Mouse (Mus musculus) layer of hippocampus, adult 18-20 months (tissue): ENCODE measurements around the gene Gm10666. TPM values are rescaled to one million over a fixed set of nuclear protein-coding genes. Genes with fewer than 3 reads are reported as not detected.
"Not testable (repeated sequence)": the region's sequence is repeated elsewhere in the genome, so short reads cannot be mapped to it uniquely, and the experiment has no call there.

Source experiments
- DNase-seq, 2 experiments: peaks; one replicate each; pipeline ENCODE4 v3.0.0; 2022; ENCODE audit warnings: low spot score in 2 of 2
- long read RNA-seq: library from polyadenylated mRNA; stranded (forward); transcript quantifications from one replicate; pipeline ENCODE4 v2.0.0, GENCODE M21; 2021
- total RNA-seq, 2 experiments: library from RNA; stranded (reverse); gene quantifications; 2 replicates each; pipeline ENCODE4 v1.2.3; 2021

The Gm10666 gene
- total RNA-seq: not detected
- long read RNA-seq: 0 reads

DNA sequence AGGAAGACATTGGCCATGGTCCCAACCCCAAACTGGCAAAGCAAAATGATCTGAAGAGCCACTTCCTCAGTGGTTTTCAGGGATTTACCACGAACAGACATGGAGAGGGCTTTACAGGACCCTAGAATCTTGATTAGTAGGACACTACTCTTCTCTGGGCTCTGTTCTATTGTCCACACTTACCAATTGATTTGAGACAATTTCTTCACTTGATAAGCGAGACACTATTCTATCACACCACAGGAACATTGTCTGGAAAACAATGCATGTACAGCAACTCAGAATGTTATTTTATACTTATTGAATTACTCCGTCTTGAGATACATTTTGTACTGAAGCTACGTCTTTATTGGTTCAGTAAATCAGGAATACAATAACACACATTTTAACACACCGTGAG is at the start of gene Gm10666:
Gene Gm10666 (minus strand): TSS at position 101 of the 400 bp plus-strand sequence.
- not testable (repeated sequence) for DNase-seq

DNA sequence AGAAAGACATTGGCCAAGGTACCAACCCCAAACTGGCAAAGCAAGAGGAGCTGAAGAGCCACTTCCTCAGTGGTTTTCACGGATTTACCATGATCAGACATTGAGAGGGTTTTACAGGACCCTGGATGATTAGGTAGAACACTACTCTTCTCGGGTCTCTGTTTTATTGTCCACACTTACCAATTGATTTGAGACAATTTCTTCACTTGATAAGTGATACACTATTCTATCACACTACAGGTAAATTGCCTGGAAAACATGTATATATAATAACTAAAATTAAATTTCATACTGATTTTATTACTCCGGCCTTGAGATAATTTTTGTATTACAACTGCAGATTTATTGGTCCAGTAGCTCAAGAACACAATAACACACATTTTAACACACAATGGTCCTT is 29.4 kb upstream of the Gm10666 start, which contains the start of gene Vmn1r142:
Gene Vmn1r142 (minus strand): TSS at position 101 of the 400 bp plus-strand sequence.
- DNase-seq: not testable (repeated sequence)

DNA sequence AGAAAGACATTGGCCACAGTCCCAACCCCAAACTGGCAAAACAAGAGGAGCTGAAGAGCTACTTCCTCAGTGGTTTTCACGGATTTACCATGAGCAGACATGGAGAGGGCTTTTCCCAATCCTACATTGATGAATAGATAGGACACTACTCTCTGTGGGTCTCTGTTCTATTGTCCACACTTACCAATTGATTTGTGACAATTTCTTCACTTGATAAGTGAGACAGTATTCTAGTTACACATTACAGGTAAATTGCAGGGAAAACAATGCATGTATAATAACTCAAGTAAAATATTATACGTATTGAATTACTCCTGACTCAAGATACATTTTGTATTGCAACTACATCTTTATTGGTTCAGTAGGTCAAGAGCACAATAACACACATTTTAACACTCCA is 16.4 kb downstream of the Gm10666 start, which contains the start of gene Gm16451:
Gene Gm16451 (minus strand): TSS at position 101 of the 400 bp plus-strand sequence.
- DNase-seq: not testable (repeated sequence)

Other genes with a start within 250 kb of the Gm10666 start
- gene Gm5891, start 213.4 kb downstream of the Gm10666 start, total RNA-seq: not detected
- gene Vmn1r137, start 140.2 kb downstream of the Gm10666 start, total RNA-seq: not detected
- gene Vmn1r138, start 105.8 kb downstream of the Gm10666 start, total RNA-seq: not detected
- gene Gm6176, start 78.4 kb downstream of the Gm10666 start, total RNA-seq: not detected
- not detected for gene Vmn1r139, start 65.7 kb downstream of the Gm10666 start, total RNA-seq
- not detected for gene Gm16451, start 16.5 kb downstream of the Gm10666 start, total RNA-seq
- not detected for gene Vmn1r142, start 29.3 kb upstream of the Gm10666 start, total RNA-seq
- gene Vmn1r143, start 54.6 kb upstream of the Gm10666 start, total RNA-seq: not detected
- gene Gm8653, start 66.5 kb upstream of the Gm10666 start, total RNA-seq: not detected
- not detected for gene Gm8453, start 94.7 kb upstream of the Gm10666 start, total RNA-seq
- not detected for gene Gm4187, start 195.0 kb upstream of the Gm10666 start, total RNA-seq
- not detected for gene Gm8660, start 236.3 kb upstream of the Gm10666 start, total RNA-seq